Mouse (Mus musculus) testis, adult 2 months (tissue): ENCODE results near the gene Zc3h18.

ENCODE experiments used
- CTCF ChIP-seq: fragments of 200-500 bp; IDR thresholded peaks from 2 replicates; pipeline ENCODE4 v1.5.1; 2012; ENCODE audit warnings: low read depth, mild to moderate bottlenecking, inconsistent platforms, low read length, moderate library complexity; ENCODE audit not compliant: control insufficient read depth, insufficient read depth, insufficient replicate concordance
- POLR2A ChIP-seq: fragments of 200-500 bp; IDR thresholded peaks from 2 replicates; pipeline ENCODE4 v1.6.1; 2012; ENCODE audit warnings: low read depth, mild to moderate bottlenecking, inconsistent platforms, low read length, moderate library complexity; ENCODE audit not compliant: control insufficient read depth

DNA sequence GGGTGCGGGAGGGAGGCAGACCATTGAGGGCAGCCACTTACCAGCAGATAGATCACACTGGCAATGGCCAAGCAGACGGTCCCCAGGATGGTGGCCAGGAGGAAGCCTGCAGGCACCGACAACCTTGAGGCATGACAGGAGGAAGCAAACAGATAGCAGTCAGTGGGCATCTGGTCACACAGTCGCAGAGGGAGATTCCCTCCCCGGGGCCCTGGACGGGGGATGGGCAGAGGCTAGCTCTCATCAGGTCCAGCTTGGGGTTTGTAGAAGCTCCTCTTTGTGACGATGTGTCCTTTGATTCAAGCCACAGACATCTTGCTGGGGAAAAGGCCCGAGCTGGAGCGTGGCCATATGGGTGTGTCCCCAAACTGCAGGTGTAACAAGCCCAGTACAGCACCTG, 49.7 kb downstream of the Zc3h18 start:
- TF ChIP-seq CTCF (no peak), POLR2A (no peak)
